Mouse (Mus musculus) G1E (cell line): ENCODE results near the gene Grid2ip.

ENCODE experiments used
- CTCF ChIP-seq: IDR thresholded peaks from 2 replicates; pipeline ENCODE4 v1.5.1; 2012; ENCODE audit warnings: low read depth, low read length, inconsistent platforms, mixed read lengths
- GATA1 ChIP-seq: IDR thresholded peaks from 2 replicates; pipeline ENCODE4 v1.6.1; 2012; ENCODE audit warnings: borderline replicate concordance, low read length, inconsistent platforms, mixed read lengths
- GATA2 ChIP-seq: IDR thresholded peaks from 2 replicates; pipeline ENCODE4 v1.6.1; 2012; ENCODE audit warnings: low read depth, low read length, inconsistent platforms, borderline replicate concordance
- POLR2AphosphoS5 ChIP-seq: IDR thresholded peaks from 2 replicates; pipeline ENCODE4 v1.6.1; 2012; ENCODE audit warnings: low read depth, low read length, inconsistent platforms; ENCODE audit not compliant: insufficient replicate concordance
- TAL1 ChIP-seq: conservative IDR thresholded peaks from 2 replicates; pipeline ENCODE4 v1.6.1; 2012; ENCODE audit warnings: low read depth, low read length, inconsistent platforms, mixed read lengths

GRCm38 (mm10) chr5:143339603-143340002, 17.5 kb upstream of the Grid2ip start:
- no peak for TF ChIP-seq CTCF
- TF ChIP-seq GATA1, result no peak
- TF ChIP-seq TAL1, result no peak
- no peak for TF ChIP-seq POLR2AphosphoS5
- no peak for TF ChIP-seq GATA2
